Mouse (Mus musculus): ENCODE measurements around the gene Surf1.

DNA sequence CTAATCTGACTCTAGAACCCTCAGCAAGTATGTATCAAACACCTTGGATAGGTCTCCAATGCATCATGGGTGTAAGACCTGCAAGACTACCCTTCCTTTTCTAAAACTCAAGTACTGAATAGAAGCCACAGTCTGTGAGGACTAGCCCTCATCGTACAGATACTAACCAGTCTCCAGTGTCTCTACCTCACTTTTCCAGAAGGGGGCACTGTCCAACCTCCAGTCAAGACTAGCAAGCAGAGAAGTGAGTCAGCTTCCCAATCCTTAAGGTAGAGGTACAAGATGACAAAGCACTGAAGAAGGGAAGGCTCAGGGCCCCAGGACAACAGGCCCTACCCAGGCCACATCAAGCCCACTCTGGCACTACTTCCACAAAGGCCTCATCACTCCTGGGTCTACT, 14.1 kb upstream of the Surf1 start:
- TF ChIP-seq CTCF (conservative IDR thresholded peaks at IDR 0.05; ENCODE audit: low read length) (peak; percentile 53), NANOG (IDR thresholded peaks at IDR 0.05; ENCODE audit: borderline replicate concordance, low read length) (no peak), POU5F1 (IDR thresholded peaks at IDR 0.05; ENCODE audit: borderline replicate concordance, low read length) (no peak)

Measured in E14TG2a.4 (cell line).